Mouse (Mus musculus): Measurements from ENCODE around the gene Cmtm2b. TPM values are rescaled to one million over a fixed set of nuclear protein-coding genes. Genes with fewer than 3 reads are reported as not detected.

Cmtm2b gene
- polyA plus RNA-seq, 1 experiment, result 900 TPM

DNA sequence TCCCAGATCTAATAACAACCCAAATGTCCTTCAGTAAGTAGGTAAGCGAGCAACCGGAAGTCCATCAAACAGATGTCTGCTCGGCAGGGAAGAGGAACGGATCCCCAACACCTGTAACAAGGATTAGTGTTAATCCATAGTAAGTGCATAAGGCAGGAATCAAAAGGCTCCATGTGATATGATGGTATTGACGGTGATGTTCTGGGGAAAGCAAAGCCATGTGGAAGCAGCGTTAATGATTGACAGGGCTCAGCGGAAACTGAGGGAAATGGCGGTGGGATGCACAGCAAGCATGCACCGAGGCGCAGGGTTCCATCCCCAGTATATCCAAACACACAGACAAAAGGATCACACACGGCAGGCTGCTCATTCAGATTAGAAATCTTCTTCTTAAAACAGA, 52.2 kb downstream of the Cmtm2b start:
- no peak overlapping the region for H3K27ac ChIP-seq (ENCODE audit: control insufficient read depth, insufficient read depth, low read depth, low read length)
- no peak overlapping the region for H3K4me3 ChIP-seq (ENCODE audit: control insufficient read depth, low read depth, low read length)
- no peaks in the 10 kb centered on the region for H3K27me3 ChIP-seq (ENCODE audit: control insufficient read depth, insufficient read depth, low read length)
- no peaks in the 10 kb centered on the region for H3K36me3 ChIP-seq (ENCODE audit: control insufficient read depth, insufficient read depth, low read length)
- TF ChIP-seq POLR2A (IDR thresholded peaks at IDR 0.05; ENCODE audit: control insufficient read depth, low read depth, low read length) (no peak), CTCF (IDR thresholded peaks at IDR 0.05; ENCODE audit: control insufficient read depth, insufficient read depth, insufficient replicate concordance, low read depth, low read length) (no peak)
- no peaks in the 10 kb centered on the region for H3K4me1 ChIP-seq (ENCODE audit: control insufficient read depth, insufficient read depth, low read length)

- Histone ChIP-seq H3K36me3 (ENCODE audit: control insufficient read depth, insufficient read depth, low read length) (no peaks in the 10 kb centered on the region), H3K27ac (ENCODE audit: control insufficient read depth, insufficient read depth, low read depth, low read length) (no peak overlapping the region), H3K4me3 (ENCODE audit: control insufficient read depth, low read depth, low read length) (no peak overlapping the region), H3K27me3 (ENCODE audit: control insufficient read depth, insufficient read depth, low read length) (no peaks in the 10 kb centered on the region), H3K4me1 (ENCODE audit: control insufficient read depth, insufficient read depth, low read length) (no peaks in the 10 kb centered on the region)
- TF ChIP-seq CTCF (IDR thresholded peaks at IDR 0.05; ENCODE audit: control insufficient read depth, insufficient read depth, insufficient replicate concordance, low read depth, low read length) (no peak), POLR2A (IDR thresholded peaks at IDR 0.05; ENCODE audit: control insufficient read depth, low read depth, low read length) (no peak)
Observed at GRCm38 (mm10) chr8:104374864-104375846, 53.1 kb downstream of the Cmtm2b start.

GRCm38 (mm10) chr8:104375959-104376358, 53.9 kb downstream of the Cmtm2b start:
- no peaks in the 10 kb centered on the region for H3K27me3 ChIP-seq (ENCODE audit: control insufficient read depth, insufficient read depth, low read length)
- H3K4me1 ChIP-seq (ENCODE audit: control insufficient read depth, insufficient read depth, low read length), result no peaks in the 10 kb centered on the region
- no peak for TF ChIP-seq POLR2A (IDR thresholded peaks at IDR 0.05; ENCODE audit: control insufficient read depth, low read depth, low read length)
- TF ChIP-seq CTCF (IDR thresholded peaks at IDR 0.05; ENCODE audit: control insufficient read depth, insufficient read depth, insufficient replicate concordance, low read depth, low read length), result no peak
- no peak overlapping the region for H3K4me3 ChIP-seq (ENCODE audit: control insufficient read depth, low read depth, low read length)
- no peak overlapping the region for H3K27ac ChIP-seq (ENCODE audit: control insufficient read depth, insufficient read depth, low read depth, low read length)
- H3K36me3 ChIP-seq (ENCODE audit: control insufficient read depth, insufficient read depth, low read length), result no peaks in the 10 kb centered on the region

DNA sequence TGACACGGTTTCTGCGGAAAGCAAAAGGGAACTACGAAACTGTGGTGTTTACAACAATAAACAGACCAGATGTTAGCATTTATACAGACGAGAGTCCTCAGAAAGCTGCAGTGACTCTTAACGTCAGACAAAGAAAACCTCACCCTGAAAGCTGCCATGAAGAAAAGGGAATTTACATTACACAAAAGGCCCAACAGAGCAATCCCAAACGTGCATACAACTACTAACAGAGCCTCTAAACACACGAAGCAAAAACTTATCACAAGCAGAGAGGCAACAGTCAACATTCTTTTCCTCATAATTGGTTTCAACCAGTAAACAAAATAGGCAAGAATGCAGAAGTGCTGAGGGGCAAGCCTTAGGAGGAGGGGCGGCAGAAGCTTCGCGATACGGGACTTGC, 54.6 kb downstream of the Cmtm2b start:
- Histone ChIP-seq H3K27me3 (ENCODE audit: control insufficient read depth, insufficient read depth, low read length) (no peaks in the 10 kb centered on the region), H3K27ac (ENCODE audit: control insufficient read depth, insufficient read depth, low read depth, low read length) (no peak overlapping the region), H3K4me3 (ENCODE audit: control insufficient read depth, low read depth, low read length) (no peak overlapping the region), H3K4me1 (ENCODE audit: control insufficient read depth, insufficient read depth, low read length) (no peaks in the 10 kb centered on the region), H3K36me3 (ENCODE audit: control insufficient read depth, insufficient read depth, low read length) (no peaks in the 10 kb centered on the region)
- TF ChIP-seq POLR2A (IDR thresholded peaks at IDR 0.05; ENCODE audit: control insufficient read depth, low read depth, low read length) (no peak), CTCF (IDR thresholded peaks at IDR 0.05; ENCODE audit: control insufficient read depth, insufficient read depth, insufficient replicate concordance, low read depth, low read length) (no peak)

DNA sequence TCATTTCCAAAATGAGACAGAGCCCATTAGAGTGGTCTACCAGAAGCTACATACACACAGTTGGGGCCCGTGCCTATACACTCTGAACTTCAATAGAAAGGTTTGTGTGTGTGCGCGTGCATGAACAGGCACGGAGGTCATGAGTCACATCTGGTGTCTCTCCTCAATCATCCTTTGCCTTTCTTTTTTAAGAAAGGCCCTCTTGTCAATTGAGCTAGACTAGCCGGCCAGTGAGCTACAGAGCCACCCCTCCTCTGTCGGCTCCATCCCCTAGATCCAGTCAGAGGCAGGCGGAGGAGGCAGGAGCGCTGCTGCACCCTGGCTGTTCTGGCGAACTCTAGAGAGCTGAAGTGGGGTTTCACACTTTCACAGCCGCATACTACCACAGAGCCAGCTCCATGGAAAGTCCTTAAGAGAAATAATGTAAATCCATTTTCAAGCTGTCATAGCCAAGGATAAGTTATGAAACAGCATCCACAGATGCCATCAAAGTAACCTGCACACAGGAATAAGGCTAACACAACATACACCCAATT, 57.3 kb downstream of the Cmtm2b start:
- no peak overlapping the region for H3K4me3 ChIP-seq (ENCODE audit: control insufficient read depth, low read depth, low read length)
- no peaks in the 10 kb centered on the region for H3K27me3 ChIP-seq (ENCODE audit: control insufficient read depth, insufficient read depth, low read length)
- no peaks in the 10 kb centered on the region for H3K36me3 ChIP-seq (ENCODE audit: control insufficient read depth, insufficient read depth, low read length)
- no peak overlapping the region for H3K27ac ChIP-seq (ENCODE audit: control insufficient read depth, insufficient read depth, low read depth, low read length)
- H3K4me1 ChIP-seq (ENCODE audit: control insufficient read depth, insufficient read depth, low read length), result no peaks in the 10 kb centered on the region
- TF ChIP-seq POLR2A (IDR thresholded peaks at IDR 0.05; ENCODE audit: control insufficient read depth, low read depth, low read length) (no peak), CTCF (IDR thresholded peaks at IDR 0.05; ENCODE audit: control insufficient read depth, insufficient read depth, insufficient replicate concordance, low read depth, low read length) (no peak)

DNA sequence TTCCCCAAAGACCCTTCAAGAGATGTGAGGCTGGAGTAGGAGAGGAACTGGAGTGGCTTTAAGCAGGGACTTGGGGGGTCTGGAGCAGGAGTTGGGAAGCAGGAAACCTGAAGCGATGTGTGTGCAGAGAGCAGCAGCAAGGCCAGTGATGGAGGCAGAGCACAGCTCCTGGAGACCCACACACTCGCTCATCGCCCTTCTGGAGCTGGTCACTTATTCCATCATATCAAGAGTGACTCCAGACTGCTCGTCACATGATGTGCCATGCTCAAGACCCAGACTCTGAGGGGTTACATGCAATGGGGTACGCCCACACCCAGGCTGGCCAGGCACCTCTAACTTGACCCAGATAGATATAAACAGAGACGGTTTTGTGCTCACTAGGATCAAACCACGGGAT, 58.2 kb downstream of the Cmtm2b start:
- no peak overlapping the region for H3K4me3 ChIP-seq (ENCODE audit: control insufficient read depth, low read depth, low read length)
- no peak overlapping the region for H3K27ac ChIP-seq (ENCODE audit: control insufficient read depth, insufficient read depth, low read depth, low read length)
- no peaks in the 10 kb centered on the region for H3K36me3 ChIP-seq (ENCODE audit: control insufficient read depth, insufficient read depth, low read length)
- H3K4me1 ChIP-seq (ENCODE audit: control insufficient read depth, insufficient read depth, low read length), result no peaks in the 10 kb centered on the region
- TF ChIP-seq POLR2A (IDR thresholded peaks at IDR 0.05; ENCODE audit: control insufficient read depth, low read depth, low read length), result no peak
- no peak for TF ChIP-seq CTCF (IDR thresholded peaks at IDR 0.05; ENCODE audit: control insufficient read depth, insufficient read depth, insufficient replicate concordance, low read depth, low read length)
- no peaks in the 10 kb centered on the region for H3K27me3 ChIP-seq (ENCODE audit: control insufficient read depth, insufficient read depth, low read length)

Other genes starting within 250 kb of the Cmtm2b start
- gene Cdh5, start 220.6 kb upstream of the Cmtm2b start, polyA plus RNA-seq (2012; rRNA removed), result 3.0 and 3.7 TPM in 2 replicates
- gene Bean1, start 151.8 kb upstream of the Cmtm2b start, polyA plus RNA-seq (2012; rRNA removed), result 21.7 and 25.4 TPM in 2 replicates
- gene Tk2, start 73.7 kb upstream of the Cmtm2b start, polyA plus RNA-seq (2012; rRNA removed), result 10.6 and 11.1 TPM in 2 replicates
- gene Cklf, start 71.4 kb upstream of the Cmtm2b start, polyA plus RNA-seq (2012; rRNA removed), result 133 and 164 TPM in 2 replicates
- gene Cmtm2a, start 29.0 kb upstream of the Cmtm2b start, polyA plus RNA-seq (2012; rRNA removed), result 974 and 1,262 TPM in 2 replicates
- 52.5 and 57.0 TPM in 2 replicates for gene Gm45711, start 12.1 kb upstream of the Cmtm2b start, polyA plus RNA-seq (2012; rRNA removed)
- gene Cmtm1, start 12.1 kb upstream of the Cmtm2b start, polyA plus RNA-seq (2012; rRNA removed), result 14.7 TPM in 2 replicates
- not detected in 2 replicates for gene Gm11020, start 663 bp upstream of the Cmtm2b start, polyA plus RNA-seq (2012; rRNA removed)
- 12.9 and 14.9 TPM in 2 replicates for gene Cmtm3, start 17.2 kb downstream of the Cmtm2b start, polyA plus RNA-seq (2012; rRNA removed)
- 2.0 and 2.2 TPM in 2 replicates for gene Cmtm4, start 73.6 kb downstream of the Cmtm2b start, polyA plus RNA-seq (2012; rRNA removed)
- 61.1 and 64.6 TPM in 2 replicates for gene Dync1li2, start 120.8 kb downstream of the Cmtm2b start, polyA plus RNA-seq (2012; rRNA removed)
- 5.6 and 6.7 TPM in 2 replicates for gene Terb1, start 187.7 kb downstream of the Cmtm2b start, polyA plus RNA-seq (2012; rRNA removed)
- gene Nae1, start 212.4 kb downstream of the Cmtm2b start, polyA plus RNA-seq (2012; rRNA removed), result 15.9 and 26.0 TPM in 2 replicates
- 5.4 and 7.1 TPM in 2 replicates for gene Car7, start 212.5 kb downstream of the Cmtm2b start, polyA plus RNA-seq (2012; rRNA removed)

Measured in testis, adult 2 months (tissue).